Mouse (Mus musculus) limb, embryonic 10.5 days (tissue): ENCODE measurements around the gene Macrod2. TPM values are rescaled to one million over a fixed set of nuclear protein-coding genes. Genes with fewer than 3 reads are reported as not detected.

Experiments
- DNase-seq: peaks from one replicate; pipeline ENCODE4 v3.0.0-alpha.2; 2017; ENCODE audit warnings: low spot score
- H3K27ac ChIP-seq: fragments of 300-500 bp; sonication (generic); 2 replicates; pipeline ENCODE4 v1.5.1; 2016; ENCODE audit warnings: mild to moderate bottlenecking
- H3K27me3 ChIP-seq: fragments of 300-500 bp; sonication (generic); 2 replicates; pipeline ENCODE4 v1.6.1; 2016; ENCODE audit warnings: low read depth, mild to moderate bottlenecking; ENCODE audit not compliant: poor library complexity, severe bottlenecking
- H3K36me3 ChIP-seq: fragments of 300-500 bp; sonication (generic); 2 replicates; pipeline ENCODE4 v1.6.1; 2016; ENCODE audit warnings: mild to moderate bottlenecking, moderate library complexity
- H3K4me1 ChIP-seq: fragments of 300-500 bp; sonication (generic); 2 replicates; pipeline ENCODE4 v1.6.1; 2016
- H3K4me3 ChIP-seq: fragments of 300-500 bp; sonication (generic); 2 replicates; pipeline ENCODE4 v1.5.1; 2016; ENCODE audit warnings: mild to moderate bottlenecking, moderate library complexity
- H3K9me3 ChIP-seq: fragments of 300-500 bp; sonication (generic); replicated peaks from 2 replicates; pipeline ENCODE4 v1.6.1; 2016; ENCODE audit warnings: mild to moderate bottlenecking
- WGBS: fragments of 180-500 bp; shearing (Covaris S2); methylation state at CpG from one replicate; pipeline ENCODE4 v1.1.7; 2016; 5-methylcytosine and 5-hydroxymethylcytosine counted together
- polyA plus RNA-seq: library from polyadenylated mRNA; unstranded; fragments of >200 nt; fragmentation: Nextera tagmentation; extraction: Ambion mirVana; gene quantifications from 2 replicates; pipeline ENCODE4 v1.2.1, GENCODE M21; 2016

Macrod2 gene
- polyA plus RNA-seq, 1 experiment from 2014 or later = 42.7 TPM

DNA sequence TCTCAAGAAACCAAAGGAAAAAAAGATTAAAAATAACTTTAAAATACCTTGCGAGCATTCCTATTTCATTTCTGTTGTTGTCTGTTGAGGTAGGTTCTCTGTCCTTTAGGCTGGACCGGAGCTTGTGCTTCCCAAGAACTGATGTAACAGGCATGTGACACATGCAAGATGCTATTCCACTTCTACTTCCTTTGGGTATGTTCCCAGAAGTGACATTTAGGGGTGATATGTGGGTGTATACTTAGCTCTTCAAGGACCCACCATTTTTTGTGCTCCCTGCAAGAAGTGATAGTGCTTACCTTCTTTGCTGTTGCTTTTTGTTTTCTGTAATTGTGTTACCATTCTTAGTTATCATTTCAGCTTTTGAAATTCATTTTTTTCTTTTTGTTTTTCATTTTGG, 126.4 kb downstream of the Macrod2 start:
- H3K27me3 ChIP-seq = no peaks in the 10 kb centered on the region
- 97% methylated on average over 2 of the region's 2 CpGs for WGBS
- H3K36me3 ChIP-seq = no peaks in the 10 kb centered on the region

GRCm38 (mm10) chr2:140530214-140530613, 135.1 kb downstream of the Macrod2 start:
- no peaks in the 10 kb centered on the region for H3K4me1 ChIP-seq
- no peaks in the 10 kb centered on the region for H3K27me3 ChIP-seq
- no peaks in the 10 kb centered on the region for H3K9me3 ChIP-seq
- WGBS = 74% methylated on average over 2 of the region's 2 CpGs
- no peak overlapping the region for H3K4me3 ChIP-seq
- no peak overlapping the region for H3K27ac ChIP-seq
- DNase-seq = no peak
- H3K36me3 ChIP-seq = no peaks in the 10 kb centered on the region

More for the DNA sequence above, 126.4 kb downstream of the Macrod2 start:
- no peaks in the 10 kb centered on the region for H3K4me1 ChIP-seq
- no peak overlapping the region for H3K4me3 ChIP-seq
- no peak overlapping the region for H3K27ac ChIP-seq
- DNase-seq = no peak
- no peaks in the 10 kb centered on the region for H3K9me3 ChIP-seq

DNA sequence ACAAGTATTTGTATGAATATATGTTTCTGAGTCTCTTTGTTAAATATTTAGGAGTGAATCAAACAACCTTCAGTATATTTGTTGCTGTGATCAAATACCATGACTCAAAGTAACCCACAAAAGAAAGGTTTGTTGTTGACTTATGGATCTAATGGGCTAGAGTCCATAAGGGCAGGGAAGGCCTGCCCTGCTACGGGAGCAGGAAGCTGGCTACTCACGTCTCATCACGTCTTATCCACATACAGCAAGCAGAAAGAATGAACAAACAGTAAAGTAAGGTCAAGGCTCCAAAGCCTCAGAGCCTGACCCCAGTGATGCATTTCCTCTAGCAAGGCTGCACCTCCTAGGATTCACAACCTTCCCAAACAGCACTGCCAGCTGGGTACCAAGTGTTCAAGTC, 136.9 kb downstream of the Macrod2 start:
- H3K27me3 ChIP-seq = no peaks in the 10 kb centered on the region
- H3K9me3 ChIP-seq = no peaks in the 10 kb centered on the region
- WGBS = 74% methylated on average over 3 of the region's 3 CpGs
- no peak for DNase-seq
- H3K4me1 ChIP-seq = no peaks in the 10 kb centered on the region
- no peak overlapping the region for H3K4me3 ChIP-seq
- H3K27ac ChIP-seq = no peak overlapping the region
- H3K36me3 ChIP-seq = no peaks in the 10 kb centered on the region

- WGBS = 93% methylated on average over 9 of the region's 9 CpGs
- Histone ChIP-seq H3K27ac (no peak overlapping the region), H3K27me3 (no peaks in the 10 kb centered on the region), H3K9me3 (no peaks in the 10 kb centered on the region), H3K4me3 (no peak overlapping the region), H3K4me1 (no peaks in the 10 kb centered on the region), H3K36me3 (no peaks in the 10 kb centered on the region)
- DNase-seq = no peak
Measured at GRCm38 (mm10) chr2:140532859-140533519, 137.9 kb downstream of the Macrod2 start.

GRCm38 (mm10) chr2:140533621-140534020, 138.5 kb downstream of the Macrod2 start:
- Histone ChIP-seq H3K4me3 (no peak overlapping the region), H3K9me3 (no peaks in the 10 kb centered on the region), H3K27me3 (no peaks in the 10 kb centered on the region), H3K4me1 (no peaks in the 10 kb centered on the region), H3K27ac (no peak overlapping the region), H3K36me3 (no peaks in the 10 kb centered on the region)
- 92% methylated on average over 8 of the region's 8 CpGs for WGBS
- no peak for DNase-seq

GRCm38 (mm10) chr2:140534583-140534982, 139.5 kb downstream of the Macrod2 start:
- Histone ChIP-seq H3K27ac (no peak overlapping the region), H3K4me3 (no peak overlapping the region), H3K4me1 (no peaks in the 10 kb centered on the region), H3K9me3 (no peaks in the 10 kb centered on the region), H3K27me3 (no peaks in the 10 kb centered on the region), H3K36me3 (no peaks in the 10 kb centered on the region)
- WGBS = 91% methylated on average over 3 of the region's 3 CpGs
- DNase-seq = no peak

GRCm38 (mm10) chr2:140535832-140536571, 140.9 kb downstream of the Macrod2 start:
- H3K27ac ChIP-seq = no peak overlapping the region
- no peaks in the 10 kb centered on the region for H3K9me3 ChIP-seq
- H3K36me3 ChIP-seq = no peaks in the 10 kb centered on the region
- no peaks in the 10 kb centered on the region for H3K27me3 ChIP-seq
- H3K4me3 ChIP-seq = no peak overlapping the region
- WGBS = 92% methylated on average over 5 of the region's 5 CpGs
- no peaks in the 10 kb centered on the region for H3K4me1 ChIP-seq
- no peak for DNase-seq

- 0 out of 2 replicates have a peak, but pooled peaks cover 5% of the 10 kb centered on the region for H3K4me1 ChIP-seq
- DNase-seq = no peak
- WGBS = 64% methylated on average over 2 of the region's 2 CpGs
Measured at GRCm38 (mm10) chr2:140549286-140549685, 154.2 kb downstream of the Macrod2 start.

GRCm38 (mm10) chr2:140561426-140561825, 166.3 kb downstream of the Macrod2 start:
- Histone ChIP-seq H3K4me1 (peaks cover 6% of the 10 kb centered on the region), H3K36me3 (no peaks in the 10 kb centered on the region), H3K4me3 (no peak overlapping the region), H3K27me3 (no peaks in the 10 kb centered on the region), H3K9me3 (no peaks in the 10 kb centered on the region), H3K27ac (no peak overlapping the region)
- WGBS = 88% methylated on average over 2 of the region's 2 CpGs
- no peak for DNase-seq

More at GRCm38 (mm10) chr2:140549286-140549685, 154.2 kb downstream of the Macrod2 start:
- no peak overlapping the region for H3K27ac ChIP-seq
- no peaks in the 10 kb centered on the region for H3K36me3 ChIP-seq
- H3K27me3 ChIP-seq = no peaks in the 10 kb centered on the region
- no peaks in the 10 kb centered on the region for H3K9me3 ChIP-seq
- no peak overlapping the region for H3K4me3 ChIP-seq

- WGBS = 88% methylated on average over 6 of the region's 6 CpGs
- Histone ChIP-seq H3K36me3 (no peaks in the 10 kb centered on the region), H3K4me3 (no peak overlapping the region), H3K27ac (no peak overlapping the region), H3K27me3 (no peaks in the 10 kb centered on the region), H3K9me3 (no peaks in the 10 kb centered on the region), H3K4me1 (peaks cover 3% of the 10 kb centered on the region; the same call in 1 of the 2 replicates)
- DNase-seq = no peak
Measured at GRCm38 (mm10) chr2:140570874-140571273, 175.8 kb downstream of the Macrod2 start.

- DNase-seq = no peak
- Histone ChIP-seq H3K4me3 (no peak overlapping the region), H3K4me1 (no peaks in the 10 kb centered on the region), H3K36me3 (no peaks in the 10 kb centered on the region), H3K27ac (no peak overlapping the region), H3K27me3 (no peaks in the 10 kb centered on the region), H3K9me3 (no peaks in the 10 kb centered on the region)
- whole genome bisulfite sequencing = 83% methylated on average over 3 of the region's 3 CpGs
Measured at GRCm38 (mm10) chr2:140592537-140593261, 197.6 kb downstream of the Macrod2 start.

DNA sequence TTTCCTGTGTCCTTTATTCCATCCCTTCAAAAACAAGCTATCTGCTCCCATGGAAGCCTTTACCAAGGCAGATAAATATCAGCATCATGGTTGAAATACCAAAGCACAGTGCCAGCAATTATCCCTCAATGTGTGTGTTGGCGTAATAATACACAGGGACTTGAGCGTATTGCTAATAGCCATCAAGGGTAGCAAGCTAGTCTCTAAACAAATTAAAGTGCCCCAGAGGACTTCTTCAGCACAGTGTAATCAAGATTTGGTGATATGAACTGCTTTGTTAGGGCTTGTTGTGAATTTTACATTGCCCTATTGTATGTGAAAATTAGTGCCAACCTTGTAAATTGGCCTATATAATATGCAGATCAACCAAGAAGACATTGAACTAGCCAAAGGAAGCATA, 201.8 kb downstream of the Macrod2 start:
- DNase-seq = no peak
- Histone ChIP-seq H3K27me3 (no peaks in the 10 kb centered on the region), H3K4me3 (no peak overlapping the region), H3K9me3 (no peaks in the 10 kb centered on the region), H3K27ac (no peak overlapping the region), H3K36me3 (no peaks in the 10 kb centered on the region), H3K4me1 (no peaks in the 10 kb centered on the region)
- WGBS = 88% methylated on average over 2 of the region's 2 CpGs

- H3K9me3 ChIP-seq = no peaks in the 10 kb centered on the region
- no peak for DNase-seq
- H3K4me1 ChIP-seq = no peaks in the 10 kb centered on the region
- no peaks in the 10 kb centered on the region for H3K27me3 ChIP-seq
- no peak overlapping the region for H3K4me3 ChIP-seq
- 93% methylated on average over 2 of the region's 2 CpGs for WGBS
- H3K36me3 ChIP-seq = no peaks in the 10 kb centered on the region
- no peak overlapping the region for H3K27ac ChIP-seq
Measured at GRCm38 (mm10) chr2:140615451-140615850, 220.3 kb downstream of the Macrod2 start.
